Mouse (Mus musculus) heart, postnatal 0 days (tissue): ENCODE measurements around the gene Fam83c. TPM values are rescaled to one million over a fixed set of nuclear protein-coding genes. Genes with fewer than 3 reads are reported as not detected.

ENCODE experiments used
- ATAC-seq: fragments of 200-750 bp; cut with Nextera tagmentation; 2 replicates; pipeline ENCODE4 v1.8.0; 2017; ENCODE audit warnings: low read depth, moderate number of reproducible peaks, moderate library complexity; ENCODE audit not compliant: insufficient read depth
- DNase-seq: peaks from one replicate; pipeline ENCODE4 v3.0.0-alpha.2; 2016; ENCODE audit warnings: low spot score
- H3K27ac ChIP-seq: fragments of 300-500 bp; sonication (generic); 2 replicates; pipeline ENCODE4 v1.5.1; 2014; ENCODE audit warnings: low read depth, mild to moderate bottlenecking
- H3K27me3 ChIP-seq: fragments of 300-500 bp; sonication (generic); 2 replicates; pipeline ENCODE4 v1.6.1; 2014; ENCODE audit warnings: low read length, mixed read lengths; ENCODE audit not compliant: control insufficient read depth, insufficient read depth
- H3K36me3 ChIP-seq: fragments of 300-500 bp; sonication (generic); replicated peaks from 2 replicates; pipeline ENCODE4 v1.6.1; 2014; ENCODE audit warnings: low read length, mixed read lengths; ENCODE audit not compliant: control insufficient read depth, insufficient read depth
- H3K4me1 ChIP-seq: fragments of 300-500 bp; sonication (generic); 2 replicates; pipeline ENCODE4 v1.6.1; 2014; ENCODE audit warnings: antibody characterized with exemption; ENCODE audit not compliant: control insufficient read depth, insufficient read depth
- H3K4me2 ChIP-seq: fragments of 300-500 bp; sonication (generic); 2 replicates; pipeline ENCODE4 v1.6.1; 2014; ENCODE audit warnings: low read depth, mild to moderate bottlenecking, low read length, moderate library complexity
- H3K4me3 ChIP-seq: fragments of 300-500 bp; sonication (generic); 2 replicates; pipeline ENCODE4 v1.5.1; 2014; ENCODE audit warnings: low read depth, low read length
- H3K9ac ChIP-seq: fragments of 300-500 bp; sonication (generic); replicated peaks from 2 replicates; pipeline ENCODE4 v1.6.1; 2014; ENCODE audit warnings: low read depth, low read length, mixed read lengths
- H3K9me3 ChIP-seq: fragments of 300-500 bp; sonication (generic); replicated peaks from 2 replicates; pipeline ENCODE4 v1.6.1; 2016; ENCODE audit warnings: low read length; ENCODE audit not compliant: control insufficient read depth
- CTCF ChIP-seq: IDR thresholded peaks from 2 replicates; pipeline ENCODE4 v1.5.1; 2016; ENCODE audit warnings: antibody characterized with exemption, control low read depth, low read depth
- EP300 ChIP-seq: IDR thresholded peaks from 2 replicates; pipeline ENCODE4 v1.6.1; 2016; ENCODE audit warnings: antibody characterized with exemption, low read depth
- WGBS: fragments of 180-500 bp; shearing (Covaris S2); extraction: QIAGEN DNeasy Blood & Tissue Kit; methylation state at CpG from one replicate; pipeline ENCODE4 v1.1.7; 2014; 5-methylcytosine and 5-hydroxymethylcytosine counted together
- polyA plus RNA-seq: library from polyadenylated mRNA; unstranded; fragments of >200 nt; fragmentation: Nextera tagmentation; extraction: Ambion mirVana; gene quantifications from 2 replicates; pipeline ENCODE4 v1.2.1, GENCODE M21; 2015
- total RNA-seq: library from RNA; depleted of rRNA; stranded (reverse); fragments of >200 nt; gene quantifications from 2 replicates; pipeline ENCODE4 v1.2.3, GENCODE M21; 2014; ENCODE audit warnings: low replicate concordance

Fam83c gene
- total and polyA plus RNA-seq, 2 experiments from 2014 or later = 0.04 TPM; not detected in 1

DNA sequence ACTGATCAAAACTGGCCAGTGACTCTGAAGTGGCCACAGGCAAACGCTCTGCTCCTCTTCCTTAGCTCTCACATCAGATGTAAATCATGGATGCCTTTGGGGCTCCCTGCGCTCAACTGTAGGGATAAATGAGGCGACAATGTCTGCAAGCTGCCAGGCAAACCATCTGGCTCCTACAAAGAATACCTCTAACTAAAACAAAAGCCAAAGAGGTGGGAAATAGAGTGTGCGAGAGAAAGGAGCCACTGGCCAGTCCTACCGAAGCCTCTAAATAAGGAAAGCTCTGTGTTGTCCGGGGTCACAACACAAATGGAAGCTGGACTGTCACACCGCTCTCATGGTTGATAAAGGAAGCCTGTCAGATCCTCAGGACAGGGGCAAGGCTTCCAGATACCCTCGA is 37.8 kb upstream of the Fam83c start:
- Histone ChIP-seq H3K9me3 (no peaks in the 10 kb centered on the region), H3K9ac (no peak overlapping the region), H3K27me3 (no peaks in the 10 kb centered on the region), H3K27ac (no peak overlapping the region), H3K4me3 (no peak overlapping the region), H3K36me3 (peaks cover 45% of the 10 kb centered on the region), H3K4me2 (no peak overlapping the region), H3K4me1 (no peaks in the 10 kb centered on the region)
- ATAC-seq (no peak), DNase-seq (no peak)
- TF ChIP-seq CTCF = no peak
- no peak for TF ChIP-seq EP300
- WGBS = 70% methylated on average over 8 of the region's 8 CpGs

DNA sequence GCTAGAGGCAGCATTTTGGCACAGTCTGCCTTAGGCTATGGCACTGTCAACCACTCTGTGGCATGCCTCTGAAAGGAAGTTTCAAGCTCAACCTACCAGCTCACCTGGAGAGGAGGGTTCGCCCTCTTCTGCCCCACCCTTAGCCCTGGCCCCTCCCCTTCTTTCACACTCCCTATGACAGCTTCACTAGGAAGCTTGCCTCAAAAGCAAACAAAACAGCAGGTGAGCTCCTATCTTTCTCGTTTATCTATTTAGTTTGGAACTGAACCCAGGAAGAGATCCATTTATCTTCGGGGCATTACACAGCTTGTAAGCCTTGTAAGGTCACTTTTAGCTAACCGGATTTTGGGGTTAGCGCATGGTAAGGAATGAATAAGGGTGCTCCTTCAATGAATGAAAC is 35.1 kb upstream of the Fam83c start:
- Histone ChIP-seq H3K27me3 (no peaks in the 10 kb centered on the region), H3K9ac (no peak overlapping the region), H3K27ac (no peak overlapping the region), H3K36me3 (peaks cover 18% of the 10 kb centered on the region; the same call in 1 of the 2 replicates), H3K4me1 (no peaks in the 10 kb centered on the region), H3K4me3 (no peak overlapping the region), H3K9me3 (no peaks in the 10 kb centered on the region), H3K4me2 (no peak overlapping the region)
- ATAC-seq (no peak), DNase-seq (no peak)
- WGBS = 72% methylated on average over 5 of the region's 5 CpGs
- TF ChIP-seq EP300 (no peak), CTCF (no peak)

DNA sequence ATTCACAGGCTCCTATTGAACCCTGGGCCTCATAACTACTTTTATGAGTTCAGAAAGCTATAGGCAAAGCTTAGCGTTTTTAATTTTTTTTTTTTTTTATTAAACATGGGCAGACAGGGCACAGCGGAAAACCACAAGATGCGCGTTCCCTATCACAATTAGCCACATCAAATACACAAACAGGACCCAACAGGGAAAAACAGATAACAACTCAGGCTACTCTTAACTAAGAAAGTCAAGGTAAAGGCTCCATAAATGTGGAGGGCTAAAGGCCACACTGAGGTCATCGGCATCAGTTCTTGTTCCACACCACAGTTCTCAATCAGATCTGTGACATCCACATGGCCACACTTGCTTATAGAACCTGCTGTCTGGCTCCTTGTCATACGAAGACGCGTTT is 33.7 kb upstream of the Fam83c start:
- Histone ChIP-seq H3K4me1 (no peaks in the 10 kb centered on the region), H3K9ac (no peak overlapping the region), H3K27me3 (no peaks in the 10 kb centered on the region), H3K4me2 (no peak overlapping the region), H3K4me3 (no peak overlapping the region), H3K27ac (no peak overlapping the region), H3K36me3 (peaks cover 15% of the 10 kb centered on the region; the same call in 1 of the 2 replicates), H3K9me3 (no peaks in the 10 kb centered on the region)
- DNase-seq = no peak
- 94% methylated on average over 8 of the region's 8 CpGs for WGBS
- no peak for ATAC-seq
- TF ChIP-seq CTCF (no peak), EP300 (no peak)

DNA sequence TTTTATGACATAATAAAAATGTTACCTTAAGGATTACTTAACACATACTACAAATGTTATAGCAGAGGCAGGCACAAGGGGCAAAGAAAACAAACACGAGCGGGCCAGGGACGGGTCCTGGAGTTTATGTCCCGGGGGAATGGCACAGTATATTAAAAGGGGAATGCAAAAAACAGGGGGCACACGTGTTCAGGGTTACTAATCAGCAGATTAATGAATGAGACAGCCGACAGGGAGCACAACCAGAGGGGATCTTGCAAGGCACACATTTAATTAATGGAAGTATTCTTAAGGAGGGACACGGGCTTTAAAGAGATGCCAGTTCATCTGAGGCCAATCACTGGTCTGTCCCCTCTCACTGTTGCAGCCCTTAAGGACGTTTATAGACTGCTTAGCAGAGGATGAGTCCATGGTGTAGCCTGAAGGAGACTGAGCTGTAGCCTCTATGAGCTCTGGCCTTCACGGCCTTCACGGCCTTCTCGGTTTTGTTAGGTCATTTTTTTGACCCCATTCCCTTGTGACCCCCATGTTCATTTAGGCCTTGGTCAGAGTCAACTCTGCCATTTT is 28.7 kb upstream of the Fam83c start:
- WGBS = 80% methylated on average over 11 of the region's 11 CpGs
- DNase-seq = no peak

DNA sequence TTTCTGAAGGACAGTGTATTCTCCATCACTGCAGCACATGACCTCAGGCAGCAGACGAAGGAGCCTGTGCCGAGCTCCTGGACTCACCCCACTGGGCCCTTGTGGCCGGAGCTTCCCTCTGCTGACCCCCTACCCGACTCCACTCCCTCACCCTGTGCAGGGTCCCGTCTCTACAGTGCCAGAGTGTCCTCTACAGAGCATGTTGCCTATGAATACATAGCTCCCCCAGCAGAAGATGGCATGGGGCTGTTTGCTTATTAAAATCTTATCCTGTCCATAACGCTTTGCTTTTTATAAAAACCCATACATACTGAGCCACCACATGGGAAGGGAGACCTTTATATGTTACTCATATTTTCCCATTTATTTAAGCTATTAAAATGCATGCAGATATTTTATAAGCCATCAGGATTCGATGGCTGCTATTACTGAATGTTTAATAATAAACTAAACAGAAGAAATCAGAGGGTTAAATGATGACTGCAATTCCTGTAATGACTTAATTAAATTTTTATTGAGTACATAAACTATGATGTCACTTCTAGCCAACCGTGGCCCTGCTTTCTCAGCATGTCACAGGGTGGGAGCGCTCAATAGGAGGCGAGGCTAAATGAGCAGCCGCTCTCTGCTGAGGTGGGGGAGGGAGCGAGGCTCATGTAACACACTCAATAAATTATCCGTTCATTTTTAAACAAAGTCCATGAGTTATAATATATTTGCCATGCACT is 28.1 kb upstream of the Fam83c start:
- Histone ChIP-seq H3K27me3 (no peaks in the 10 kb centered on the region), H3K9ac (no peak overlapping the region), H3K27ac (no peak overlapping the region), H3K36me3 (peaks cover 26% of the 10 kb centered on the region; the same call in 1 of the 2 replicates), H3K9me3 (no peaks in the 10 kb centered on the region), H3K4me2 (no peak overlapping the region), H3K4me1 (no peaks in the 10 kb centered on the region), H3K4me3 (no peak overlapping the region)
- 85% methylated on average over 13 of the region's 13 CpGs for WGBS
- DNase-seq (no peak), ATAC-seq (no peak)
- TF ChIP-seq EP300 (no peak), CTCF (no peak)

More for the DNA sequence above, 28.7 kb upstream of the Fam83c start:
- H3K36me3 ChIP-seq = peaks cover 25% of the 10 kb centered on the region; the same call in 1 of the 2 replicates
- ATAC-seq = no peak
- no peak overlapping the region for H3K4me2 ChIP-seq
- H3K4me3 ChIP-seq = no peak overlapping the region
- H3K9me3 ChIP-seq = no peaks in the 10 kb centered on the region
- no peaks in the 10 kb centered on the region for H3K4me1 ChIP-seq
- no peak overlapping the region for H3K9ac ChIP-seq
- no peak overlapping the region for H3K27ac ChIP-seq
- TF ChIP-seq CTCF = no peak
- no peak for TF ChIP-seq EP300
- H3K27me3 ChIP-seq = no peaks in the 10 kb centered on the region

DNA sequence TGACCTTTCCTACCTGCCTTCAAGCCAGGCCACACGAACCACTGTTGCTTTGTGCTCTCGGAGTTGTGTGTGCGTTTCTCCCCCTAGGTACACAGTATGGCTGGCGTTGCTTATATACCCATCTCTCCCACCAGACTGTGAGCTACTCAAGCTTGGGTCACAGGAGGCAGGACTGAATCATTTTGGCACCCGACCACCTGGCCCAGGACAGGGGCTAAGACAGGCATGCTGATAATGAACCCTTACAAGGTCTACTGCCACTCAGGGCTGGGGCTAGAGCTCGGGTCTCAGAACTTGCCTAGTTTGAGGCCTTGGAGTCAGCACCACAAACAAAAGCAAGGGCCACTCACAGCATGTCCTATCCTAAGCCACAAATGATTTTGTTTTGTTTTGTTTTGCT is 26.9 kb upstream of the Fam83c start:
- no peak for DNase-seq

More for the DNA sequence above, 26.9 kb upstream of the Fam83c start:
- Histone ChIP-seq H3K9me3 (no peaks in the 10 kb centered on the region), H3K4me2 (no peak overlapping the region), H3K4me3 (no peak overlapping the region), H3K27ac (no peak overlapping the region), H3K27me3 (no peaks in the 10 kb centered on the region), H3K9ac (no peak overlapping the region), H3K36me3 (peaks cover 37% of the 10 kb centered on the region; the same call in 1 of the 2 replicates), H3K4me1 (no peaks in the 10 kb centered on the region)
- ATAC-seq = no peak
- TF ChIP-seq CTCF (no peak), EP300 (no peak)
- WGBS = 86% methylated on average over 6 of the region's 6 CpGs
